8 mouse cellular contexts compared by ENCODE assay signal in genomic region chr1:172376758-172377458, GRCm38 (mm10). TPM values are rescaled to one million over a fixed set of nuclear protein-coding genes. Genes with fewer than 3 reads are reported as not detected.
DNase-seq lines count a peak whose midpoint lies in the region; ATAC-seq lines count a peak whose summit lies in the region.

No protein-coding gene starts in this region.

- DNase-seq in cerebellum, adult 9-10 months, result peak; percentile 59
- no peak for DNase-seq in cerebellum, postnatal 25 days
- DNase-seq in CD4-positive, CD25-positive, alpha-beta regulatory T cell, adult 2 months (ENCODE audit: low read depth, low spot score), result peak; percentile 71
- DNase-seq in layer of hippocampus, adult 9-11 months, result no peak

- peak overlapping the region; percentile 95 for H3K4me3 ChIP-seq in embryonic facial prominence, embryonic 12.5 days
- peak overlapping the region; percentile 97 for H3K4me3 ChIP-seq in liver, embryonic 12.5 days
- peak overlapping the region; percentile 89 for H3K4me3 ChIP-seq in neural tube, embryonic 12.5 days

- peaks cover 10% of the 10 kb centered on the region; the same call in 1 of the 2 replicates for H3K36me3 ChIP-seq in embryonic facial prominence, embryonic 12.5 days
- peaks cover 34% of the 10 kb centered on the region for H3K36me3 ChIP-seq in liver, embryonic 12.5 days
- peaks cover 17% of the 10 kb centered on the region for H3K36me3 ChIP-seq in neural tube, embryonic 12.5 days

- peak; percentile 67 for ATAC-seq in embryonic facial prominence, embryonic 12.5 days (ENCODE audit: insufficient number of reproducible peaks, insufficient read depth, low FRiP score, low TSS enrichment)
- ATAC-seq in hematopoietic stem cell, adult 5-6 weeks (replicated peaks in 1 of 2; ENCODE audit: insufficient read depth in 1 of 2, low FRiP score in 2 of 2, low TSS enrichment in 1 of 2, low read depth in 1 of 2, poor library complexity in 2 of 2, severe bottlenecking in 2 of 2), result peak; percentile 33 to 43; a peak in 3 of 4 replicates
- ATAC-seq in liver, embryonic 12.5 days, result peak; percentile 63
- no peak for ATAC-seq in neural tube, embryonic 12.5 days (ENCODE audit: low FRiP score, low read depth)

- peak overlapping the region; percentile 86 for H3K9ac ChIP-seq in embryonic facial prominence, embryonic 12.5 days
- H3K9ac ChIP-seq in liver, embryonic 12.5 days, result peak overlapping the region; percentile 81
- peak overlapping the region; percentile 82 for H3K9ac ChIP-seq in neural tube, embryonic 12.5 days

- no peaks in the 10 kb centered on the region for H3K9me3 ChIP-seq in embryonic facial prominence, embryonic 12.5 days
- H3K9me3 ChIP-seq in liver, embryonic 12.5 days (replicated peaks), result no peaks in the 10 kb centered on the region
- H3K9me3 ChIP-seq in neural tube, embryonic 12.5 days, result no peaks in the 10 kb centered on the region

- peaks cover 19% of the 10 kb centered on the region for H3K4me1 ChIP-seq in embryonic facial prominence, embryonic 12.5 days
- H3K4me1 ChIP-seq in liver, embryonic 12.5 days, result peaks cover 35% of the 10 kb centered on the region
- peaks cover 20% of the 10 kb centered on the region for H3K4me1 ChIP-seq in neural tube, embryonic 12.5 days

- peak overlapping the region; percentile 79 for H3K27ac ChIP-seq in embryonic facial prominence, embryonic 12.5 days
- peak overlapping the region; percentile 78 for H3K27ac ChIP-seq in liver, embryonic 12.5 days
- H3K27ac ChIP-seq in neural tube, embryonic 12.5 days, result 0 out of 2 replicates have a peak overlapping the region, but pooled peaks have one; percentile 54

- 2% methylated on average over 62 of the region's 62 CpGs for WGBS in embryonic facial prominence, embryonic 12.5 days
- 1% methylated on average over 62 of the region's 62 CpGs for WGBS in liver, embryonic 12.5 days (ENCODE audit: insufficient replicate concordance)
- 2% methylated on average over 62 of the region's 62 CpGs for WGBS in neural tube, embryonic 12.5 days

- peak overlapping the region; percentile 93 for H3K4me2 ChIP-seq in embryonic facial prominence, embryonic 12.5 days (replicated peaks)
- peak overlapping the region; percentile 96 for H3K4me2 ChIP-seq in liver, embryonic 12.5 days
- H3K4me2 ChIP-seq in neural tube, embryonic 12.5 days (replicated peaks), result peak overlapping the region; percentile 100

- no peaks in the 10 kb centered on the region for H3K27me3 ChIP-seq in embryonic facial prominence, embryonic 12.5 days
- no peaks in the 10 kb centered on the region for H3K27me3 ChIP-seq in liver, embryonic 12.5 days (replicated peaks)
- H3K27me3 ChIP-seq in neural tube, embryonic 12.5 days (replicated peaks), result no peaks in the 10 kb centered on the region

RNA-seq across cellular contexts. Expression of gene Pigm, which starts 0.6 kb away (rescaled TPM):
- polyA plus RNA-seq in embryonic facial prominence, embryonic 12.5 days (2016; fragmentation: Nextera tagmentation; extraction: Ambion mirVana), result 9.9 and 10.3 TPM in 2 replicates
- 17.4 and 19.5 TPM in 2 replicates for total RNA-seq in hematopoietic stem cell, adult 5-6 weeks (2017)
- polyA plus RNA-seq in liver, embryonic 12.5 days (2016; fragmentation: Nextera tagmentation; extraction: Ambion mirVana), result 4.3 TPM in 2 replicates
- 8.3 and 9.4 TPM in 2 replicates for polyA plus RNA-seq in neural tube, embryonic 12.5 days (2016; fragmentation: Nextera tagmentation; extraction: Ambion mirVana)

RNA-seq across cellular contexts. Expression of gene Kcnj10, which starts 35.9 kb away (rescaled TPM):
- polyA plus RNA-seq in embryonic facial prominence, embryonic 12.5 days (2016; fragmentation: Nextera tagmentation; extraction: Ambion mirVana), result 0.06 and 0.08 TPM in 2 replicates
- 0.38 TPM in 1 of 2 replicates, not detected in the other for total RNA-seq in hematopoietic stem cell, adult 5-6 weeks (2017)
- polyA plus RNA-seq in liver, embryonic 12.5 days (2016; fragmentation: Nextera tagmentation; extraction: Ambion mirVana), result 0.02 and 0.07 TPM in 2 replicates
- 0.96 and 1.3 TPM in 2 replicates for polyA plus RNA-seq in neural tube, embryonic 12.5 days (2016; fragmentation: Nextera tagmentation; extraction: Ambion mirVana)

RNA-seq across cellular contexts. Expression of gene Kcnj9, which starts 47.8 kb away (rescaled TPM):
- 0.15 and 0.22 TPM in 2 replicates for polyA plus RNA-seq in embryonic facial prominence, embryonic 12.5 days (2016; fragmentation: Nextera tagmentation; extraction: Ambion mirVana)
- not detected in 2 replicates for total RNA-seq in hematopoietic stem cell, adult 5-6 weeks (2017)
- not detected in 2 replicates for polyA plus RNA-seq in liver, embryonic 12.5 days (2016; fragmentation: Nextera tagmentation; extraction: Ambion mirVana)
- polyA plus RNA-seq in neural tube, embryonic 12.5 days (2016; fragmentation: Nextera tagmentation; extraction: Ambion mirVana), result 1.4 and 1.6 TPM in 2 replicates

Comparison
In these comparisons a context has a peak if more than half of its experiments do, and no peak if none do; other contexts are left out.
1. DNase-seq: peak in cerebellum, adult 9-10 months (single experiment) and CD4-positive, CD25-positive, alpha-beta regulatory T cell, adult 2 months (single experiment); none in cerebellum, postnatal 25 days (0 of 2) and layer of hippocampus, adult 9-11 months (single experiment).
2. Peak in every context shown above with its lines, with median percentiles within 50 percentile points of each other: H3K27ac ChIP-seq, H3K4me2 ChIP-seq, H3K4me3 ChIP-seq and H3K9ac ChIP-seq.